Mouse (Mus musculus) C2C12 (cell line): ENCODE measurements around the gene B3galt1.

Experiments
- CTCF ChIP-seq: IDR thresholded peaks from one replicate; pipeline ENCODE4 v1.5.1; 2011; ENCODE audit not compliant: control insufficient read depth, insufficient read depth, insufficient read length
- MAX ChIP-seq: IDR thresholded peaks from one replicate; pipeline ENCODE4 v1.6.1; 2011; ENCODE audit warnings: mild to moderate bottlenecking, control low read depth

- TF ChIP-seq CTCF (no peak), MAX (no peak)
These were observed 417.9 kb downstream of the B3galt1 start for GRCm38 (mm10) chr2:67983563-67983962.
